Mouse (Mus musculus): ENCODE results near the gene Olfr1015.

GRCm38 (mm10) chr2:85818179-85818578 lies 36.4 kb downstream of the Olfr1015 start, which contains the start of gene Olfr1018:
- TF ChIP-seq CTCF (IDR thresholded peaks at IDR 0.05; ENCODE audit: borderline replicate concordance, insufficient read depth, low read length) = no peak
- no peak for TF ChIP-seq POLR2A (IDR thresholded peaks at IDR 0.05; ENCODE audit: low read depth, low read length)

All from embryonic fibroblast, embryonic 13.5 days (primary cell).